Mouse (Mus musculus): ENCODE measurements around the gene Adamts8.

The Adamts8 gene

GRCm38 (mm10) chr9:30996590-30997562 is 54.5 kb downstream of the Adamts8 start:
- no peak for DNase-seq

- no peak for DNase-seq
These were observed 58.3 kb downstream of the Adamts8 start for GRCm38 (mm10) chr9:31000641-31001040.

- no peak for DNase-seq
These were observed 60.2 kb downstream of the Adamts8 start for GRCm38 (mm10) chr9:31002528-31002927.

GRCm38 (mm10) chr9:31009334-31009733 is 67.0 kb downstream of the Adamts8 start:
- no peak for DNase-seq

GRCm38 (mm10) chr9:31010040-31010439 is 67.7 kb downstream of the Adamts8 start:
- no peak for DNase-seq

- no peak for DNase-seq
These were observed 68.4 kb downstream of the Adamts8 start for GRCm38 (mm10) chr9:31010749-31011148.

- no peak for DNase-seq
These were observed 69.2 kb downstream of the Adamts8 start for GRCm38 (mm10) chr9:31011533-31011932.

- no peak for DNase-seq
These were observed 70.3 kb downstream of the Adamts8 start for GRCm38 (mm10) chr9:31012674-31013073.

GRCm38 (mm10) chr9:31013415-31013814 is 71.1 kb downstream of the Adamts8 start:
- no peak for DNase-seq

All from thymus, postnatal 4 days (tissue).